Mouse (Mus musculus) midbrain, postnatal 0 days (tissue): Measurements from ENCODE around the gene Vwa2. TPM values are rescaled to one million over a fixed set of nuclear protein-coding genes. Genes with fewer than 3 reads are reported as not detected.

Source experiments
- ATAC-seq: fragments of 200-750 bp; cut with Nextera tagmentation; 2 replicates; pipeline ENCODE4 v1.8.0; 2017; ENCODE audit warnings: moderate number of reproducible peaks, mild to moderate bottlenecking, moderate TSS enrichment, moderate library complexity; ENCODE audit not compliant: low FRiP score
- DNase-seq: peaks from one replicate; pipeline ENCODE4 v3.0.0-alpha.2; 2015; ENCODE audit warnings: low spot score
- H3K27ac ChIP-seq: fragments of 300-500 bp; sonication (generic); 2 replicates; pipeline ENCODE4 v1.5.1; 2014; ENCODE audit warnings: low read depth, mild to moderate bottlenecking, low read length, mixed read lengths
- H3K27me3 ChIP-seq: fragments of 300-500 bp; sonication (generic); 2 replicates; pipeline ENCODE4 v1.6.1; 2014; ENCODE audit warnings: low read length, control low read depth, mixed read lengths; ENCODE audit not compliant: insufficient read depth
- H3K36me3 ChIP-seq: fragments of 300-500 bp; sonication (generic); 2 replicates; pipeline ENCODE4 v1.6.1; 2014; ENCODE audit warnings: low read length, control low read depth, mixed read lengths; ENCODE audit not compliant: insufficient read depth
- H3K4me1 ChIP-seq: fragments of 300-500 bp; sonication (generic); 2 replicates; pipeline ENCODE4 v1.6.1; 2014; ENCODE audit warnings: mild to moderate bottlenecking, control low read depth, antibody characterized with exemption, low read length, mixed read lengths; ENCODE audit not compliant: insufficient read depth
- H3K4me2 ChIP-seq: fragments of 300-500 bp; sonication (generic); 2 replicates; pipeline ENCODE4 v1.6.1; 2014; ENCODE audit warnings: low read depth, mild to moderate bottlenecking, low read length, mixed read lengths; ENCODE audit not compliant: poor library complexity, severe bottlenecking
- H3K4me3 ChIP-seq: fragments of 300-500 bp; sonication (generic); 2 replicates; pipeline ENCODE4 v1.5.1; 2014; ENCODE audit warnings: low read depth, mild to moderate bottlenecking, low read length, moderate library complexity
- H3K9ac ChIP-seq: fragments of 300-500 bp; sonication (generic); replicated peaks from 2 replicates; pipeline ENCODE4 v1.6.1; 2014; ENCODE audit warnings: mild to moderate bottlenecking, low read length, moderate library complexity, mixed read lengths; ENCODE audit not compliant: poor library complexity, severe bottlenecking
- H3K9me3 ChIP-seq: fragments of 300-500 bp; sonication (generic); 2 replicates; pipeline ENCODE4 v1.6.1; 2016; ENCODE audit warnings: low read length, control low read depth
- CTCF ChIP-seq: IDR thresholded peaks from 2 replicates; pipeline ENCODE4 v1.5.1; 2016; ENCODE audit warnings: antibody characterized with exemption, mild to moderate bottlenecking
- WGBS: fragments of 180-500 bp; shearing (Covaris S2); extraction: QIAGEN DNeasy Blood & Tissue Kit; methylation state at CpG from one replicate; pipeline ENCODE4 v1.1.7; 2014; 5-methylcytosine and 5-hydroxymethylcytosine counted together
- polyA plus RNA-seq: library from polyadenylated mRNA; unstranded; fragments of >200 nt; fragmentation: Nextera tagmentation; extraction: Ambion mirVana; gene quantifications from 2 replicates; pipeline ENCODE4 v1.2.1, GENCODE M21; 2015
- total RNA-seq: library from RNA; depleted of rRNA; stranded (reverse); fragments of >200 nt; gene quantifications from 2 replicates; pipeline ENCODE4 v1.2.3, GENCODE M21; 2014

The Vwa2 gene
- total and polyA plus RNA-seq, 2 experiments from 2014 or later = 0.68 to 0.77 TPM

GRCm38 (mm10) chr19:56937911-56938310 is 63.9 kb downstream of the Vwa2 start:
- no peak for TF ChIP-seq CTCF
- no peaks in the 10 kb centered on the region for H3K9me3 ChIP-seq
- no peak overlapping the region for H3K4me3 ChIP-seq
- WGBS = 92% methylated on average over 5 of the region's 5 CpGs
- no peak overlapping the region for H3K4me2 ChIP-seq
- no peaks in the 10 kb centered on the region for H3K27me3 ChIP-seq
- H3K36me3 ChIP-seq = no peaks in the 10 kb centered on the region
- H3K27ac ChIP-seq = no peak overlapping the region
- no peak overlapping the region for H3K9ac ChIP-seq
- H3K4me1 ChIP-seq = no peaks in the 10 kb centered on the region
- ATAC-seq = no peak
- DNase-seq = no peak

GRCm38 (mm10) chr19:56939826-56940225 is 65.8 kb downstream of the Vwa2 start:
- H3K9ac ChIP-seq = no peak overlapping the region
- DNase-seq (no peak), ATAC-seq (no peak)

GRCm38 (mm10) chr19:56940507-56940906 is 66.5 kb downstream of the Vwa2 start:
- H3K4me2 ChIP-seq = no peak overlapping the region
- no peak for TF ChIP-seq CTCF
- no peak for DNase-seq
- no peak overlapping the region for H3K9ac ChIP-seq
- no peak overlapping the region for H3K4me3 ChIP-seq
- no peak for ATAC-seq
- no peaks in the 10 kb centered on the region for H3K9me3 ChIP-seq
- no peaks in the 10 kb centered on the region for H3K36me3 ChIP-seq
- H3K27ac ChIP-seq = no peak overlapping the region
- no peaks in the 10 kb centered on the region for H3K27me3 ChIP-seq
- H3K4me1 ChIP-seq = no peaks in the 10 kb centered on the region
- WGBS = 91% methylated on average over 11 of the region's 11 CpGs

More at GRCm38 (mm10) chr19:56939826-56940225, 65.8 kb downstream of the Vwa2 start:
- no peak overlapping the region for H3K4me2 ChIP-seq
- H3K4me1 ChIP-seq = no peaks in the 10 kb centered on the region
- H3K4me3 ChIP-seq = no peak overlapping the region
- H3K27ac ChIP-seq = no peak overlapping the region
- no peaks in the 10 kb centered on the region for H3K9me3 ChIP-seq
- no peaks in the 10 kb centered on the region for H3K36me3 ChIP-seq
- no peaks in the 10 kb centered on the region for H3K27me3 ChIP-seq
- TF ChIP-seq CTCF = no peak
- WGBS = 32% methylated on average over 9 of the region's 9 CpGs

- 96% methylated on average over 7 of the region's 7 CpGs for WGBS
- Histone ChIP-seq H3K4me1 (no peaks in the 10 kb centered on the region), H3K27ac (no peak overlapping the region), H3K36me3 (no peaks in the 10 kb centered on the region), H3K9ac (no peak overlapping the region), H3K4me3 (no peak overlapping the region), H3K27me3 (no peaks in the 10 kb centered on the region), H3K9me3 (no peaks in the 10 kb centered on the region), H3K4me2 (no peak overlapping the region)
- DNase-seq (no peak), ATAC-seq (no peak)
- no peak for TF ChIP-seq CTCF
These were observed 68.2 kb downstream of the Vwa2 start for GRCm38 (mm10) chr19:56942216-56942615.

GRCm38 (mm10) chr19:56944211-56944610 is 70.2 kb downstream of the Vwa2 start:
- no peaks in the 10 kb centered on the region for H3K27me3 ChIP-seq
- H3K9me3 ChIP-seq = no peaks in the 10 kb centered on the region
- ATAC-seq (no peak), DNase-seq (no peak)
- H3K4me1 ChIP-seq = no peaks in the 10 kb centered on the region; the same call in 1 of the 2 replicates
- 94% methylated on average over 9 of the region's 9 CpGs for WGBS
- no peak overlapping the region for H3K4me2 ChIP-seq
- no peak for TF ChIP-seq CTCF
- no peak overlapping the region for H3K27ac ChIP-seq
- no peaks in the 10 kb centered on the region for H3K36me3 ChIP-seq
- H3K9ac ChIP-seq = no peak overlapping the region
- H3K4me3 ChIP-seq = no peak overlapping the region

GRCm38 (mm10) chr19:56944826-56945225 is 70.8 kb downstream of the Vwa2 start:
- Histone ChIP-seq H3K4me2 (no peak overlapping the region), H3K9ac (no peak overlapping the region), H3K27me3 (no peaks in the 10 kb centered on the region), H3K4me1 (no peaks in the 10 kb centered on the region; the same call in 1 of the 2 replicates), H3K36me3 (no peaks in the 10 kb centered on the region), H3K4me3 (no peak overlapping the region), H3K27ac (no peak overlapping the region), H3K9me3 (no peaks in the 10 kb centered on the region)
- no peak for ATAC-seq
- 99% methylated on average over 3 of the region's 3 CpGs for WGBS
- TF ChIP-seq CTCF = no peak
- no peak for DNase-seq
